Mouse (Mus musculus): ENCODE measurements at regions not wholly inside any gene's neighbourhood (a gene's known extent, or its start where the extent isn't known, plus 50 kb on each side); places are given as distances from the start of the nearest gene placed in this dataset.

GRCm38 (mm10) chr16:31598409-31598988 lies 64.7 kb upstream of the Dlg1 start:
- no peak for DNase-seq (ENCODE audit: low spot score)

GRCm38 (mm10) chr16:31598989-31599421 lies 64.2 kb upstream of the Dlg1 start:
- DNase-seq (ENCODE audit: low spot score), result no peak

DNA sequence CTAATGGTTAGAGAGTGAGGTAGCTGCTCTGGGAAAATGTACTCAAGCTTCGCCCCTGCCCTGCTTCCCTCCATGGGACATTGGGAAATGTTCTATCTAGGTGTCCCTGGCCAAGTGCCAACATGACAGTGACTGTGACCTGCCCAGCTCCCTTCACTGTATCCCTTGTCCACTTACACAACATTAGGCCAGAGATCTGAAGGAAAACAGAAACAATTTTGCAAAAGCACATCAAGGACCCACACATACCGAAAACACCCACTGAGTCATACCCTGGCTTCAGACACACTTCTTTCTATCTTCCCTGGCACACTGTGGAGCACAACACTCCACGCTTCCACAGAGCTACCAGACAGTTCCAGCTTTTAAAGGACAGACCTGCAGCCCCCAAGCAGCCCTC lies 62.0 kb upstream of the Dlg1 start:
- no peak for DNase-seq (ENCODE audit: low spot score)

DNA sequence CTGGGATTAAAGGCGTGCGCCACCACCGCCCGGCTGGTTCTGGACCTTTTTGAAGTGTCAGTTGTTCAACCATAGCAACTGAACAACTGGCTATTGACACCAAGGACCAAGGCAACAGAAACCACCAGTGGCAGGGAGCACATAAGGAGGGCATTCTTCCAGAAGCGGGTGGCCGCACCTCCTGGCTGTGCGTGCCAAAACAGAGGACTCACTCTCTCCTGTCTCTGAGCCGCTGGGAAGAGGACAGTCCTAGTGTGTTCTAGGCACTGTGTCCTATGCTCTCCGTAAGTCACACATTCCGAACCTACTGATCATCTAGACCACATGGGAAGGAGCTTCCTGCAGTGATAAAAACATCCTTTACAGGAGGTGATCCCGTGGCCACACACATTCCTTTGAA lies 60.1 kb upstream of the Dlg1 start:
- DNase-seq (ENCODE audit: low spot score), result no peak

GRCm38 (mm10) chr16:31606389-31607177 lies 56.7 kb upstream of the Dlg1 start:
- DNase-seq (ENCODE audit: low spot score), result no peak

DNA sequence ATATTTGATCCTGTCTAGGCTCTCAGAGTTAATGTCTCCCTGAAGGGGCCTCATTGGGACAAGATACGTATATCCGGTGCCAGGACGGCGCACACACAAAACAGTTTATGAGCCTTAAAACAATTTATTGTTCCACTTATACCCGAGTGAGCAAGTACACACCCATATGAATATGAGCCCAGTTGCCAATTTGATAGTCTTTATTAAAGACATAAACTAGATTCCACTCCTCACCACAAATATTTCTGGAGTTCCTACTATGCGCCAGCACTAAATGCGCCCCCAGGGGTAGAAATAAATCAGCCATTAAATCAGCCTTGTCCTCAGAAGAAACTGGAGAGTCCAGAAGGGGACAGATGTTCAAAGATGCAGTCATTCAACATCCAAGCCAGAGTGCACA lies 54.3 kb upstream of the Dlg1 start:
- DNase-seq (ENCODE audit: low spot score), result no peak

DNA sequence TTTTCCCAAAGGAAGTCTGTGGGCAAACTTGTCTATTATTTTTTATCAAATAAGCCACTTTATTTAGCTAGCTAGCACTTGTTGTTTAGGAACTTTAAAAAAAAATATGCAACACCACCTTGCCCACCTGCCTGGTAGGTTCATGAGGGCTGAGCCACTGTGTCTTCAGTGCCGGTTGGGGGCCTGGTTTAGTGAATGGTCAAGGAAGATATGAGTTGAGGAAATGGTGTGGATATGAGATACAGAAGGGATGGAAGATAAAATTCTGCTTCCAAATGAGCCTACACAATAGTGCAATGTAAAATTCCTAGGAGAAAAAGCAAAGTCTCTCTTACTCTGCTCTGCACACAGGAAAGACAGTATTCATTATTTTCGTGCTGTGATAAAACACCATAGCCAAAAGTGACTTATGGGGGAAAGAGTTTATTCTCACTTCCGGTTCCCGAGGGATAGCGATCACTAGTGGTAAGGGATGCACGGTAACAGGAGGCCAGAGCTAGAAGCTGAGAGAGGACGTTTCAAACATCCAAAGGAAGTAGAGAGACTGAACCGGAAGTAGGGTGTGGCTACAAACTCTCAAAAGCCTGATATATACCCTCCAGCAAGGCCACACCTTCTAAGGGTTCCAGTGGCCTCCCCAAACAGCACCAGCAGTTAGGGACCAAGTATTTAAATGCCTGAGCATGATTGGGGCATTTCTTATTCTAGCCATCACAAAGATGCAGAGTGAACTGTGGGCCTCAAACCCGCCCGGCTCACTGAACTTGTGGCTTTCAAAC lies 53.7 kb upstream of the Dlg1 start:
- no peak for DNase-seq (ENCODE audit: low spot score)
